Mouse (Mus musculus): ENCODE data around the gene Pter. TPM values are rescaled to one million over a fixed set of nuclear protein-coding genes. Genes with fewer than 3 reads are reported as not detected.

The Pter gene
- not detected for total RNA-seq (2023)

DNA sequence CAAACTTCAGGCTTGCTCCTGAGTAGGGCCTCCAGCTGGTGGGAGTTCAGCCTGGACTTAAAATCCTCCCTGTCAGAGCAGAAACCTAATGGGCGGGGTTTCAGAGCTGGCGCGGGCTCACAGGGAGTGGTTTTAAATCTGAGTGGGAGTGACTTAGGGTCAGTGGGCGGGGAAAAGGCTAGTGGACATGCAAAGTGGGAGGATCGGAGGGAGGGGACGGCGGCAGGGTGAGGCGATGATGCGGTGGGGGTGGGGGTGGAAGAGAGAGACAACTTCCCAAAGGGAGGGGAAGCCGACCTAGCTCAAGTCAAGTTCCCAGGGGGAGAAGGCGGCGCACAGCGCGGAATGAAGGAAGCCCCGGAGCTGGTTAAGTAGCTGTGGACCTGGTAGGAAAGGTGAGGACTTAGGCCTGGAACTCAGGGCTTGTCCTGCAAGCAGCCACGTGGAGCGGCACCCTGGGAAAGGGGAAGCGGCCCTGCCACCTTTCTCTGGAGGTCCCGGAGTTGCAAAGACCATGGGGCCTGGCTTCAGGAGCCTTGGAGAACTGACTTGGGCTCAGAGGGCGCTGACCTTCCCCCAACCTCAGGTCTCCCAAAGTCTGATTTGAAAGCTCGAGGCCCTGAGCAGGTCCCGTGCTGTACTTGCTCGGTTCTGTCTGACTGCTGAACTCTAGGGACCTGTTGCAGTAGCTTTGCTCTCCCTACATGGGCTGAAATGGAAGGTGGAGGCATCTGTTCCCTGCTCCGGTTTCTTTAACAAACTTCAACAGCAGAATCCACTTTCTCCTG lies at the start of gene Pter:
TSS of gene Pter (plus strand) at position 238 of the 788 bp plus-strand sequence.

DNA sequence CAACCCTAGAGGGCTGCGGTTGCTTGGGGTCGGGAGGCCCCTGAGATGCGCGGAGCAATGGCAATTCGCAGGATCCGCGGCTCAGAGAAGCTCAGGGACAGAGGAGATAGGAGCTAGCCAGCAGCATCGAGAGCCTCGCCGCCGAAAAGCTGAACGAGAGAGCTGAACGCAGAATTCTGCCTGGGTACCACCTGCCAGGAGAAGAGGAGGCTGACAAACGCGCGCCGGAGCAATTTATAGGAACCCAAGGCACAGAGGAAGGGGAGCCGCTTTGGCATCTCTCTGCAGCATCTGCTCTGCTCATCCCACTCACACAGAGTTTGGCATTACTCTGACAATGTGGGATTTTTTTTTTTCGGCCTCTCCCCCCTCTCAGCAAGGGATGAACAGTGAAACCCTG lies 87.6 kb downstream of the Pter start, which contains the start of gene C1ql3:
TSS of gene C1ql3 (minus strand) at position 335 of the 400 bp plus-strand sequence.

Other genes starting within 250 kb of the Pter start
- gene C1ql3, start 87.8 kb downstream of the Pter start, total RNA-seq (2023) = not detected